Mouse (Mus musculus) T-cell, adult 2 months (primary cell): ENCODE measurements around the gene Letm1.

ENCODE experiments used
- DNase-seq: peaks from one replicate; pipeline ENCODE4 v3.0.0; 2022; ENCODE audit warnings: low spot score

The Letm1 gene

GRCm38 (mm10) chr5:33706350-33706629, 76.3 kb downstream of the Letm1 start:
- no peak for DNase-seq

- no peak for DNase-seq
Measured at GRCm38 (mm10) chr5:33705612-33706349, 76.8 kb downstream of the Letm1 start.

- DNase-seq, result no peak
Measured at GRCm38 (mm10) chr5:33704945-33705611, 77.5 kb downstream of the Letm1 start.

GRCm38 (mm10) chr5:33703999-33704398, 78.6 kb downstream of the Letm1 start:
- DNase-seq, result no peak

GRCm38 (mm10) chr5:33701832-33702231, 80.8 kb downstream of the Letm1 start:
- no peak for DNase-seq

GRCm38 (mm10) chr5:33700010-33700409, 82.6 kb downstream of the Letm1 start:
- no peak for DNase-seq

GRCm38 (mm10) chr5:33698669-33699068, 83.9 kb downstream of the Letm1 start:
- DNase-seq, result no peak

GRCm38 (mm10) chr5:33697947-33698512, 84.6 kb downstream of the Letm1 start:
- DNase-seq, result no peak

- no peak for DNase-seq
Measured at GRCm38 (mm10) chr5:33697534-33697933, 85.1 kb downstream of the Letm1 start.

- no peak for DNase-seq
Measured at GRCm38 (mm10) chr5:33696430-33696829, 86.2 kb downstream of the Letm1 start.

- DNase-seq, result no peak
Measured at GRCm38 (mm10) chr5:33695718-33696121, 86.9 kb downstream of the Letm1 start.

GRCm38 (mm10) chr5:33694848-33695717, 87.5 kb downstream of the Letm1 start:
- no peak for DNase-seq

GRCm38 (mm10) chr5:33694461-33694847, 88.2 kb downstream of the Letm1 start:
- DNase-seq, result no peak

GRCm38 (mm10) chr5:33692393-33692792, 90.2 kb downstream of the Letm1 start:
- no peak for DNase-seq

GRCm38 (mm10) chr5:33689852-33690645, 92.6 kb downstream of the Letm1 start:
- DNase-seq, result no peak
